Mouse (Mus musculus): Measurements from ENCODE around the gene Tmprss9. TPM values are rescaled to one million over a fixed set of nuclear protein-coding genes. Genes with fewer than 3 reads are reported as not detected.

Tmprss9 gene
- total and polyA plus RNA-seq, 3 experiments = 0.15 to 0.25 TPM; not detected in 1

- Histone ChIP-seq H3K9ac (ENCODE audit: control insufficient read depth, low read depth, low read length, poor library complexity, severe bottlenecking) (no peak overlapping the region), H3K79me2 (ENCODE audit: control insufficient read depth, insufficient read depth, low read length, poor library complexity) (no peaks in the 10 kb centered on the region), H3K9me3 (replicated peaks; ENCODE audit: insufficient read depth, low read length) (no peaks in the 10 kb centered on the region), H3K4me1 (ENCODE audit: control insufficient read depth in 1 of 2, insufficient read depth in 2 of 2, low read length in 2 of 2) (peaks cover 2 to 18% of the 10 kb centered on the region in 2 experiments; a peak in 3 of 4 replicates), H3K27ac (ENCODE audit: control insufficient read depth, low read depth, low read length) (no peak overlapping the region), H3K4me3 (ENCODE audit: control insufficient read depth in 1 of 2, insufficient read depth in 1 of 2, low read depth in 2 of 2, low read length in 2 of 2) (no peak overlapping the region), H3K36me3 (ENCODE audit: control insufficient read depth in 1 of 2, insufficient read depth in 2 of 2, low read length in 2 of 2) (peaks cover 0 to 7% of the 10 kb centered on the region in 2 experiments; a peak in 1 of 4 replicates), H3K27me3 (ENCODE audit: control insufficient read depth in 1 of 2, insufficient read depth in 2 of 2, low read length in 2 of 2) (no peaks in the 10 kb centered on the region)
- no peak for TF ChIP-seq GATA1 (IDR thresholded peaks at IDR 0.05; ENCODE audit: low read depth, low read length)
- no peak for TF ChIP-seq SMC3 (IDR thresholded peaks at IDR 0.05; ENCODE audit: low read depth, low read length)
- TF ChIP-seq USF2 (IDR thresholded peaks at IDR 0.05; ENCODE audit: borderline replicate concordance in 1 of 2, insufficient read depth in 1 of 2, low read depth in 1 of 2, low read length in 2 of 2) = no peak
- TF ChIP-seq SIN3A (IDR thresholded peaks at IDR 0.05; ENCODE audit: low read length) = no peak
- TF ChIP-seq NELFE (IDR thresholded peaks at IDR 0.05; ENCODE audit: low read depth, low read length) = no peak
- TF ChIP-seq TBP (IDR thresholded peaks at IDR 0.05; ENCODE audit: low read depth, low read length) = no peak
- no peak for TF ChIP-seq USF1 (IDR thresholded peaks at IDR 0.05; ENCODE audit: low read depth, low read length)
- no peak for TF ChIP-seq ELF1 (IDR thresholded peaks at IDR 0.05; ENCODE audit: low read depth, low read length)
- no peak for TF ChIP-seq KAT2A (conservative IDR thresholded peaks at IDR 0.05; ENCODE audit: low read depth, low read length)
- TF ChIP-seq ZNF384 (IDR thresholded peaks at IDR 0.05; ENCODE audit: low read depth, low read length) = no peak
- no peak for TF ChIP-seq NRF1 (IDR thresholded peaks at IDR 0.05; ENCODE audit: insufficient read depth, low read depth, low read length, poor library complexity, severe bottlenecking)
- no peak for TF ChIP-seq TCF12 (IDR thresholded peaks at IDR 0.05; ENCODE audit: low read depth, low read length)
- TF ChIP-seq EP300 (IDR thresholded peaks at IDR 0.05; ENCODE audit: low read depth in 1 of 2, low read length in 2 of 2) = no peak
- TF ChIP-seq RCOR1 (IDR thresholded peaks at IDR 0.05; ENCODE audit: low read depth, low read length) = no peak
- TF ChIP-seq CHD1 (IDR thresholded peaks at IDR 0.05; ENCODE audit: low read depth, low read length) = no peak
- TF ChIP-seq HCFC1 (IDR thresholded peaks at IDR 0.05; ENCODE audit: low read depth, low read length) = no peak
- no peak for DNase-seq (ENCODE audit: low read depth, low spot score)
Measured at GRCm38 (mm10) chr10:80943701-80944100, 72.1 kb downstream of the Tmprss9 start.

GRCm38 (mm10) chr10:80944231-80944630 is 72.6 kb downstream of the Tmprss9 start:
- Histone ChIP-seq H3K27me3 (ENCODE audit: control insufficient read depth in 1 of 2, insufficient read depth in 2 of 2, low read length in 2 of 2) (no peaks in the 10 kb centered on the region), H3K9me3 (replicated peaks; ENCODE audit: insufficient read depth, low read length) (no peaks in the 10 kb centered on the region), H3K36me3 (ENCODE audit: control insufficient read depth in 1 of 2, insufficient read depth in 2 of 2, low read length in 2 of 2) (peaks cover 0 to 10% of the 10 kb centered on the region in 2 experiments; a peak in 1 of 4 replicates), H3K27ac (ENCODE audit: control insufficient read depth, low read depth, low read length) (no peak overlapping the region), H3K4me1 (ENCODE audit: control insufficient read depth in 1 of 2, insufficient read depth in 2 of 2, low read length in 2 of 2) (peaks cover 7 to 22% of the 10 kb centered on the region in 2 experiments; a peak in 3 of 4 replicates), H3K9ac (ENCODE audit: control insufficient read depth, low read depth, low read length, poor library complexity, severe bottlenecking) (no peak overlapping the region), H3K4me3 (ENCODE audit: control insufficient read depth in 1 of 2, insufficient read depth in 1 of 2, low read depth in 2 of 2, low read length in 2 of 2) (no peak overlapping the region), H3K79me2 (ENCODE audit: control insufficient read depth, insufficient read depth, low read length, poor library complexity) (no peaks in the 10 kb centered on the region)
- TF ChIP-seq TCF12 (IDR thresholded peaks at IDR 0.05; ENCODE audit: low read depth, low read length) (no peak), ZMIZ1 (IDR thresholded peaks at IDR 0.05; ENCODE audit: low read depth, low read length) (no peak), E2F4 (IDR thresholded peaks at IDR 0.05; ENCODE audit: borderline replicate concordance, low read depth, low read length) (no peak)
- no peak for DNase-seq (ENCODE audit: low read depth, low spot score)
